Mouse (Mus musculus): ENCODE measurements around the gene Drc3. TPM values are rescaled to one million over a fixed set of nuclear protein-coding genes. Genes with fewer than 3 reads are reported as not detected.
A peak's percentile ranks its signal among the peaks of the same experiment; 100 is the strongest.

The Drc3 gene
- polyA plus RNA-seq (2015; fragmentation: Nextera tagmentation; extraction: Ambion mirVana): 0.39 and 0.50 TPM in 2 replicates

DNA sequence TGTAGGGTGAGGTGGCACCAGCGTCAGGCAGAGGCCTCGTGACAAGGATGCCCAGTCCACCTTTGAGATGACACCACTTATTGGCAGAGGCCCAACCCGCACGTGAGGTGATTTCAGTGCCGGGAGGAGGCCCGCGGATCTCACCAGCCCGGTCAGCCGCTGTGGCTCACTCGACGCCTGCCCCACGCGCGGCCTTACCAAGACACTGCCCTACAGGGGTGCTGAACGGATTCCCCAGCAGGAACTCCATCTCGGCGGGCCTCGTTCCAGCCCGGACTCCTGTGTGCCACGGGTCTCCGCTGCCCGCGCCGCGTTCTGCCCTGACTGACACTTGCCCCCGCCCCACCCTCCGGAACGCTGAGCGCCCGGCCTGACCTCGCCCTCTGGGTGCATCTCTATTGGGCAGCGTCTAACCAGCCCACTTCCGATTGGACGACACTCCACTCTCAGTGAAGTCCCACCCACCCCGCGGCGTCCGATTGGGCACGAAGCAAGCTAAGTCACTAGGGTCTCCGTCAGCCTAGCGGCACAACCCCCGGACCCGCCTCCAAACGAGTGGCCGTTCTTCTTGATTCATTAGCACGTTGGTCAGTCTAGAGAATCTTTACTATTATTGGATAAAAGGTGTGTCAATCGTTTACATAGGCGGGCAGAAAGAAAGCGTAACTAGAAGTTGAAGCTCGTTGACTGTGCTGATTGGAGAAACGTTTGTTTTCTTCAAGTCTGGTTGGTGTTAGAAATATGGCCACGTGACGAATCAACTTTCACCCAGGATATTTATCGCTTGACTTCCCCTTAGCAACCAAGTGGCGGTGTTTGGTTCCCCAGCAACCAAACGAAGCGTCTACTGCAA lies at the start of gene Drc3, which contains the start of gene Tom1l2:
Gene Drc3 (plus strand): TSS at position 771 of the 853 bp plus-strand sequence.
Gene Tom1l2 (minus strand): TSS at position 347 of the 853 bp plus-strand sequence.
- Histone ChIP-seq H3K4me2 (ENCODE audit: low read depth, low read length) (peak within 1 kb of the TSS; percentile 95), H3K27ac (ENCODE audit: low read length) (peak within 1 kb of the TSS; percentile 78), H3K4me1 (ENCODE audit: control insufficient read depth, low read depth, low read length) (peaks cover 18% of the 10 kb centered on the region), H3K36me3 (ENCODE audit: control insufficient read depth, insufficient read depth) (no peaks in the 10 kb centered on the region), H3K9me3 (replicated peaks; ENCODE audit: control insufficient read depth, low read length) (no peaks in the 10 kb centered on the region), H3K4me3 (ENCODE audit: low read depth, low read length) (peak within 1 kb of the TSS; percentile 83), H3K27me3 (ENCODE audit: control insufficient read depth, insufficient read depth, low read depth, low read length) (no peaks in the 10 kb centered on the region), H3K9ac (ENCODE audit: low read depth, low read length) (peak within 1 kb of the TSS; percentile 85)
- ATAC-seq (ENCODE audit: low read depth): peak; percentile 98
- under 1% methylated on average over 57 of the region's 57 CpGs for WGBS (ENCODE audit: insufficient replicate concordance)

GRCm38 (mm10) chr11:60303497-60303896 lies 49.6 kb upstream of the Drc3 start:
- Histone ChIP-seq H3K27ac (ENCODE audit: low read length) (no peak overlapping the region), H3K9ac (ENCODE audit: low read depth, low read length) (no peak overlapping the region), H3K4me1 (ENCODE audit: control insufficient read depth, low read depth, low read length) (peaks cover 14% of the 10 kb centered on the region), H3K4me2 (ENCODE audit: low read depth, low read length) (no peak overlapping the region), H3K4me3 (ENCODE audit: low read depth, low read length) (no peak overlapping the region), H3K36me3 (ENCODE audit: control insufficient read depth, insufficient read depth) (no peaks in the 10 kb centered on the region), H3K9me3 (replicated peaks; ENCODE audit: control insufficient read depth, low read length) (0 out of 2 replicates have a peak, but pooled peaks cover 2% of the 10 kb centered on the region), H3K27me3 (ENCODE audit: control insufficient read depth, insufficient read depth, low read depth, low read length) (no peaks in the 10 kb centered on the region)
- 82% methylated on average over 2 of the region's 2 CpGs for WGBS (ENCODE audit: insufficient replicate concordance)
- ATAC-seq (ENCODE audit: low read depth): no peak

GRCm38 (mm10) chr11:60305611-60306010 lies 47.5 kb upstream of the Drc3 start:
- Histone ChIP-seq H3K27ac (ENCODE audit: low read length) (no peak overlapping the region), H3K4me2 (ENCODE audit: low read depth, low read length) (no peak overlapping the region), H3K27me3 (ENCODE audit: control insufficient read depth, insufficient read depth, low read depth, low read length) (no peaks in the 10 kb centered on the region), H3K9ac (ENCODE audit: low read depth, low read length) (no peak overlapping the region), H3K4me1 (ENCODE audit: control insufficient read depth, low read depth, low read length) (peaks cover 19% of the 10 kb centered on the region), H3K9me3 (replicated peaks; ENCODE audit: control insufficient read depth, low read length) (0 out of 2 replicates have a peak, but pooled peaks cover 2% of the 10 kb centered on the region), H3K36me3 (ENCODE audit: control insufficient read depth, insufficient read depth) (no peaks in the 10 kb centered on the region), H3K4me3 (ENCODE audit: low read depth, low read length) (no peak overlapping the region)
- WGBS (ENCODE audit: insufficient replicate concordance): 33% methylated on average over 4 of the region's 4 CpGs
- no peak for ATAC-seq (ENCODE audit: low read depth)

DNA sequence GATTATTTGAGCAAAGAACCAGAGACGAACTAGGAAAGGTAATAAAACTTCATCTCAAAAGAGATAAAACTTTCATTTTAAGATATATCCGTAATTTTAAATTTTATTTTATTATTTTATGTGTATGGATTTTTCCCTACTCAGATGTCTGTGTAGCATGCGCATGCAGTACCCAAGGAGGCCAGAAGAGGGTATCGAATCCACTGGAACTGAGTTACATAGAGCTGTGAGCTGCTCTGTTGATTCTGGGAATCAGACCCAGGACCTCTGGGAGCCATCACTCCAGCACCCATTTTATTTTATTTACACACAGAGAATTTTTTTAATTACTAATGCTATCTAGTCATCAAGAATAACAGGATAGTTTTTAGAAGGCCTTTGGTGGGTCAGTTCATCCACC lies 46.3 kb upstream of the Drc3 start:
- Histone ChIP-seq H3K9me3 (replicated peaks; ENCODE audit: control insufficient read depth, low read length) (0 out of 2 replicates have a peak, but pooled peaks cover 2% of the 10 kb centered on the region), H3K4me2 (ENCODE audit: low read depth, low read length) (no peak overlapping the region), H3K36me3 (ENCODE audit: control insufficient read depth, insufficient read depth) (no peaks in the 10 kb centered on the region), H3K4me3 (ENCODE audit: low read depth, low read length) (no peak overlapping the region), H3K27me3 (ENCODE audit: control insufficient read depth, insufficient read depth, low read depth, low read length) (no peaks in the 10 kb centered on the region), H3K27ac (ENCODE audit: low read length) (no peak overlapping the region), H3K9ac (ENCODE audit: low read depth, low read length) (no peak overlapping the region), H3K4me1 (ENCODE audit: control insufficient read depth, low read depth, low read length) (peaks cover 19% of the 10 kb centered on the region)
- no peak for ATAC-seq (ENCODE audit: low read depth)
- WGBS (ENCODE audit: insufficient replicate concordance): 63% methylated on average over 4 of the region's 4 CpGs

DNA sequence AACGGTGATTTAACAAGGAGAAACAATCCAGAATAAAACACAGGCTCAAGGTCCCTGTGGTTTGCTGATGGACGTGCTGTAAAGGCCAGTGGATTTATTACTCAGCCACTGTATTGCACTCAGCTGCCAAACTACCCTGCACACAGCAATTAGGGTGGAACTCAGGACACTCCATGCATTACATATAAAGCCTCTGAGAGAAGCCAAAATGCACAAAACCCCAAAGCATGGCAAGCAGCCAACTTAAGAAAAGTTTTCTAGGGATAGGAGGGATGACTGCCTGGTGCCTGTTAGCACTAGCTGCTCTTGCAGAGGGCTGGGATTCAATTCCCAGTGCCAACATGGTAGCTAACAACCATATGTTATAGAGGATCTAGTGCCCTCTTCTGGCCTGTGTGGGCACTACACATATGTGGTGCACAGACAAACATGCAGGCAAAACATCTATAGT lies 45.7 kb upstream of the Drc3 start:
- 81% methylated on average over 2 of the region's 2 CpGs for WGBS (ENCODE audit: insufficient replicate concordance)
- no peaks in the 10 kb centered on the region for H3K36me3 ChIP-seq (ENCODE audit: control insufficient read depth, insufficient read depth)
- no peak for ATAC-seq (ENCODE audit: low read depth)
- H3K27ac ChIP-seq (ENCODE audit: low read length): 0 out of 2 replicates have a peak overlapping the region, but pooled peaks have one; percentile 25
- H3K4me3 ChIP-seq (ENCODE audit: low read depth, low read length): no peak overlapping the region
- no peak overlapping the region for H3K9ac ChIP-seq (ENCODE audit: low read depth, low read length)
- peaks cover 13% of the 10 kb centered on the region for H3K4me1 ChIP-seq (ENCODE audit: control insufficient read depth, low read depth, low read length)
- H3K4me2 ChIP-seq (ENCODE audit: low read depth, low read length): no peak overlapping the region
- H3K9me3 ChIP-seq (replicated peaks; ENCODE audit: control insufficient read depth, low read length): 0 out of 2 replicates have a peak, but pooled peaks cover 2% of the 10 kb centered on the region
- H3K27me3 ChIP-seq (ENCODE audit: control insufficient read depth, insufficient read depth, low read depth, low read length): no peaks in the 10 kb centered on the region

DNA sequence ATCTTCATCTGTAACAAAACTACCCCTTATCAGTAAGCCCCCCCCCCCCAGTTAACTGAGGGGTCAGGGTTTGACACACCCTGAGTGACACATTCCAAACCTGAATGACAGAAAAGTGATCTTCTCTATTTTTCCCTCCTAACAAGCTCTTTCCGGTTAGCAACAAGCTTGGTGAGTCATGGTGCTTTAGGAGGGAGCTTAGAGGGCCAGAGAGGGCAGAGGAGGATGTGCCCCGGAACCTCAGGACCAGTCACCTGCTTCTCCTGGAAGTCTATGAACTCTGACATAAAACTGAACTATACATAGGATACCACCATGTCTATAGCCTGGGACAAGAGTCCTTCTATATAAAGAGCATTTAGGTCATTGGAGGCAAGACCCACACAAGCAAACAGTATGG lies 45.1 kb upstream of the Drc3 start:
- no peaks in the 10 kb centered on the region for H3K27me3 ChIP-seq (ENCODE audit: control insufficient read depth, insufficient read depth, low read depth, low read length)
- 48% methylated on average over 2 of the region's 2 CpGs for WGBS (ENCODE audit: insufficient replicate concordance)
- no peak overlapping the region for H3K4me3 ChIP-seq (ENCODE audit: low read depth, low read length)
- H3K4me1 ChIP-seq (ENCODE audit: control insufficient read depth, low read depth, low read length): peaks cover 8% of the 10 kb centered on the region
- no peak for ATAC-seq (ENCODE audit: low read depth)
- no peaks in the 10 kb centered on the region for H3K36me3 ChIP-seq (ENCODE audit: control insufficient read depth, insufficient read depth)
- no peak overlapping the region for H3K9ac ChIP-seq (ENCODE audit: low read depth, low read length)
- peak overlapping the region; percentile 74 for H3K27ac ChIP-seq (ENCODE audit: low read length)
- H3K9me3 ChIP-seq (replicated peaks; ENCODE audit: control insufficient read depth, low read length): 0 out of 2 replicates have a peak, but pooled peaks cover 2% of the 10 kb centered on the region
- no peak overlapping the region for H3K4me2 ChIP-seq (ENCODE audit: low read depth, low read length)

GRCm38 (mm10) chr11:60308506-60309116 lies 44.5 kb upstream of the Drc3 start:
- no peak overlapping the region for H3K4me2 ChIP-seq (ENCODE audit: low read depth, low read length)
- H3K9me3 ChIP-seq (replicated peaks; ENCODE audit: control insufficient read depth, low read length): 0 out of 2 replicates have a peak, but pooled peaks cover 2% of the 10 kb centered on the region
- no peaks in the 10 kb centered on the region for H3K27me3 ChIP-seq (ENCODE audit: control insufficient read depth, insufficient read depth, low read depth, low read length)
- peak; percentile 87 for ATAC-seq (ENCODE audit: low read depth)
- no peak overlapping the region for H3K4me3 ChIP-seq (ENCODE audit: low read depth, low read length)
- H3K27ac ChIP-seq (ENCODE audit: low read length): peak overlapping the region; percentile 74
- no peak overlapping the region for H3K9ac ChIP-seq (ENCODE audit: low read depth, low read length)
- WGBS (ENCODE audit: insufficient replicate concordance): 61% methylated on average over 12 of the region's 12 CpGs
- no peaks in the 10 kb centered on the region for H3K36me3 ChIP-seq (ENCODE audit: control insufficient read depth, insufficient read depth)
- H3K4me1 ChIP-seq (ENCODE audit: control insufficient read depth, low read depth, low read length): peaks cover 8% of the 10 kb centered on the region

- no peak overlapping the region for H3K4me3 ChIP-seq (ENCODE audit: low read depth, low read length)
- no peaks in the 10 kb centered on the region for H3K36me3 ChIP-seq (ENCODE audit: control insufficient read depth, insufficient read depth)
- H3K4me2 ChIP-seq (ENCODE audit: low read depth, low read length): no peak overlapping the region
- H3K27ac ChIP-seq (ENCODE audit: low read length): no peak overlapping the region
- H3K9ac ChIP-seq (ENCODE audit: low read depth, low read length): no peak overlapping the region
- no peaks in the 10 kb centered on the region for H3K27me3 ChIP-seq (ENCODE audit: control insufficient read depth, insufficient read depth, low read depth, low read length)
- no peak for ATAC-seq (ENCODE audit: low read depth)
- 0 out of 2 replicates have a peak, but pooled peaks cover 2% of the 10 kb centered on the region for H3K9me3 ChIP-seq (replicated peaks; ENCODE audit: control insufficient read depth, low read length)
- H3K4me1 ChIP-seq (ENCODE audit: control insufficient read depth, low read depth, low read length): peaks cover 8% of the 10 kb centered on the region
Measured at GRCm38 (mm10) chr11:60309875-60310274, 43.3 kb upstream of the Drc3 start.
